Mouse (Mus musculus): ENCODE measurements at regions not wholly inside any gene's neighbourhood (a gene's known extent, or its start where the extent isn't known, plus 50 kb on each side); places are given as distances from the start of the nearest gene placed in this dataset.

- TF ChIP-seq POLR2A (IDR thresholded peaks at IDR 0.05; ENCODE audit: borderline replicate concordance, extremely low read depth, low read depth, low read length), result no peak
- DNase-seq, result no peak
- WGBS, result 26% methylated on average over 8 of the region's 8 CpGs
- Histone ChIP-seq H3K4me3 (replicated peaks; ENCODE audit: extremely low read depth, low read depth, low read length) (no peak overlapping the region), H3K4me1 (ENCODE audit: control insufficient read depth, insufficient read depth, low read length) (peaks cover 3% of the 10 kb centered on the region; the same call in 1 of the 2 replicates)
These were observed 122.8 kb downstream of the Cd83 start for GRCm38 (mm10) chr13:43907425-43907824.

GRCm38 (mm10) chr13:43908041-43908644 is 123.6 kb downstream of the Cd83 start:
- TF ChIP-seq CTCF (IDR thresholded peaks at IDR 0.05; ENCODE audit: insufficient read depth, low read length) (no peak), POLR2A (IDR thresholded peaks at IDR 0.05; ENCODE audit: borderline replicate concordance, extremely low read depth, low read depth, low read length) (no peak)
- peak; percentile 6 for DNase-seq
- WGBS, result 31% methylated on average over 16 of the region's 16 CpGs
- no peak overlapping the region for H3K4me3 ChIP-seq (replicated peaks; ENCODE audit: extremely low read depth, low read depth, low read length)
- peaks cover 3% of the 10 kb centered on the region; the same call in 1 of the 2 replicates for H3K4me1 ChIP-seq (ENCODE audit: control insufficient read depth, insufficient read depth, low read length)

DNA sequence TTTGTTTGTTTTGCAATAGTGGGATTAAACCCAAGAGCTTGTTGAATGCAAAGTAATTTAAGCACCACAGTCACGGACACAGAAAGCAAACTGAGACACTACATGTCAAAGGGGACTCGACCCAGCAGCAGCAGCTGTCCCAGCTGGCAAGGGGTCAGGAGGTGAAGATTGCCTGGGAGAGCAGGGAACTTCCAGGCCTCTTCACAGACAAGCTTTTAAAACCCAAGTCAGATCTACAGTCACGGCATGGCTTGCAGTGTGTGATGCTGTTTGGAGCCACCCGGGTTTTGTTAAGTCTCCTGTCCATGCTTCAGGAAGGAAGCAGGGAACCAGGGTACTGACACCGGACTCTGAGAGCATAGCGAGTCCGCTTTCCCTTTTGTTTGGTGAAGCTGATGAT is 125.4 kb downstream of the Cd83 start:
- WGBS, result 57% methylated on average over 7 of the region's 7 CpGs
- DNase-seq, result no peak
- Histone ChIP-seq H3K4me3 (replicated peaks; ENCODE audit: extremely low read depth, low read depth, low read length) (no peak overlapping the region), H3K4me1 (ENCODE audit: control insufficient read depth, insufficient read depth, low read length) (peaks cover 3% of the 10 kb centered on the region; the same call in 1 of the 2 replicates)
- TF ChIP-seq CTCF (IDR thresholded peaks at IDR 0.05; ENCODE audit: insufficient read depth, low read length) (no peak), POLR2A (IDR thresholded peaks at IDR 0.05; ENCODE audit: borderline replicate concordance, extremely low read depth, low read depth, low read length) (no peak)

DNA sequence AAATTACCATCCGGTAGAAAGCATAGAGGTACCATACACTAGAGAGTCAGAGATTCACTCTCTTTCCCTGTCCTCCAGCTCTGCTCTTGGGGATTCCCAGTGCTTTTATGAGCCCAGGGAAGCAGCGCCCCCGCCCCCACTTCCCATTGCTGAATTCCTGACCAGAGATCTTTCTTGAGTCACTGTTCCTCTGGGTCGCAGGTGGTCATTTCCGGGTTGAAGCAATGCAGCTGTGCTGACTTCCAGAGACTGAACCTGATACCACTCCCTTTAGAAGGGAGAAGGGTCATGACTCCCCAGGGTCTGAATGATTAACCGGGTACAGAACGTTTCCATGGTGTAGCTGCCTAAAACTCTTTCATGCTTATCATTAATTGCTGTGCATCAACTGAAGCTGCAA is 128.9 kb downstream of the Cd83 start:
- 44% methylated on average over 7 of the region's 7 CpGs for WGBS
- DNase-seq, result no peak
- no peaks in the 10 kb centered on the region for H3K4me1 ChIP-seq (ENCODE audit: control insufficient read depth, insufficient read depth, low read length)
- TF ChIP-seq POLR2A (IDR thresholded peaks at IDR 0.05; ENCODE audit: borderline replicate concordance, extremely low read depth, low read depth, low read length), result no peak
- no peak overlapping the region for H3K4me3 ChIP-seq (replicated peaks; ENCODE audit: extremely low read depth, low read depth, low read length)

DNA sequence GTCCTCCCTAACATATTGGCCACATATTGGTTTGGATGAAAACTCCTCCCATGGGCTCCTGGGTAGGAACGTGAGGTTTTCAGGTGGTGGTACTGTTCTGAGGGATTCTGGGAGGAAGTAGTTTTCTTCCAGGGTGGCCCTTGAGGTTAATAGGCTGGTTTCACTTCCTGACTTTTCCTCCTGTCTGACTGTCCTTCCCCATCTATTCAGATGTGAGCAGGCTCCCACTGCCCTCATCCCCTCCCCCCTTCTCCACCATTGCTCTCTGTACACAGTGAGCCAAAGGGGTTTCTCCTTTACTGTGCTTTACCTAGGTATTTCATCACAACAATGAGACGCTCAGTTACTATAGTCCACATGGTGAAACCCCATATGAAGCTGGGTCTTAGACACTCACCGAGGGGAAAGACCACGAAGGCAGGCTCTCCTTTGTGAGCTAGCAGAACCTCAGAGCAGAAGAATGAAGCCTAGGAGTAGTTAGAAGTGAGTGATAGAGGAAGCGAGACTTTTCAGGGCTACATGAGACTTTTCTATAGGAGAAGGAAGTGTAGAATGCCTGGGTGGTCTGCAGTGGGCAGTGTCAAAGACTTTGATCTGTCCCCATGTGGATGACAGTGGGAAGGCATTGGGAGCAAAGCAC is 135.3 kb downstream of the Cd83 start:
- WGBS, result 72% methylated on average over 5 of the region's 5 CpGs
- no peak for DNase-seq
- no peak for TF ChIP-seq POLR2A (IDR thresholded peaks at IDR 0.05; ENCODE audit: borderline replicate concordance, extremely low read depth, low read depth, low read length)
- TF ChIP-seq CTCF (IDR thresholded peaks at IDR 0.05; ENCODE audit: insufficient read depth, low read length), result no peak

GRCm38 (mm10) chr13:43930081-43930981 is 145.8 kb downstream of the Cd83 start:
- no peak for DNase-seq
- WGBS, result 87% methylated on average over 19 of the region's 19 CpGs
- Histone ChIP-seq H3K4me3 (replicated peaks; ENCODE audit: extremely low read depth, low read depth, low read length) (no peak overlapping the region), H3K4me1 (ENCODE audit: control insufficient read depth, insufficient read depth, low read length) (no peaks in the 10 kb centered on the region)
- TF ChIP-seq POLR2A (IDR thresholded peaks at IDR 0.05; ENCODE audit: borderline replicate concordance, extremely low read depth, low read depth, low read length) (no peak), CTCF (IDR thresholded peaks at IDR 0.05; ENCODE audit: insufficient read depth, low read length) (no peak)

More for the DNA sequence above, 135.3 kb downstream of the Cd83 start:
- no peak overlapping the region for H3K4me3 ChIP-seq (replicated peaks; ENCODE audit: extremely low read depth, low read depth, low read length)
- no peaks in the 10 kb centered on the region for H3K4me1 ChIP-seq (ENCODE audit: control insufficient read depth, insufficient read depth, low read length)

DNA sequence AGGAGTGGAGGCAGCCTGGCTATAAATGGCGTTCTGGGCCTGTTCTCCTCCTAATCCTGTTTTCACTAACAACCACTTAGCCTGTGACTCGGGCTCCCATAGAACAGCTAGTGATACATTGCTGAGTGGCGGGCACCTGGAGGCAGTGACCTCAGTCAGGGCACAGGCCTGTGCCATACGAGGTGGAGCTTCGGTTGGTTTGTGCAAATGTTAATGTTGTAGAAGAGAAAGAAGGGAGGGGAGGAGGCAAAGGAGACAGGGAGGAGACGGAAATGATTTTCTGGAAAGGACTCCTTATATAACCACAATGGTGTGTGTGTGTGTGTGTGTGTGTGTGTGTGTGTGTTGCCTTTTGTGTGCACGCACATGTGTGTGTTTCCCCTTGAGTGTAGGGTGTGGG is 148.4 kb downstream of the Cd83 start:
- 68% methylated on average over 7 of the region's 7 CpGs for WGBS
- no peaks in the 10 kb centered on the region for H3K4me1 ChIP-seq (ENCODE audit: control insufficient read depth, insufficient read depth, low read length)
- TF ChIP-seq CTCF (IDR thresholded peaks at IDR 0.05; ENCODE audit: insufficient read depth, low read length), result no peak
- TF ChIP-seq POLR2A (IDR thresholded peaks at IDR 0.05; ENCODE audit: borderline replicate concordance, extremely low read depth, low read depth, low read length), result no peak
- no peak for DNase-seq
- H3K4me3 ChIP-seq (replicated peaks; ENCODE audit: extremely low read depth, low read depth, low read length), result no peak overlapping the region

DNA sequence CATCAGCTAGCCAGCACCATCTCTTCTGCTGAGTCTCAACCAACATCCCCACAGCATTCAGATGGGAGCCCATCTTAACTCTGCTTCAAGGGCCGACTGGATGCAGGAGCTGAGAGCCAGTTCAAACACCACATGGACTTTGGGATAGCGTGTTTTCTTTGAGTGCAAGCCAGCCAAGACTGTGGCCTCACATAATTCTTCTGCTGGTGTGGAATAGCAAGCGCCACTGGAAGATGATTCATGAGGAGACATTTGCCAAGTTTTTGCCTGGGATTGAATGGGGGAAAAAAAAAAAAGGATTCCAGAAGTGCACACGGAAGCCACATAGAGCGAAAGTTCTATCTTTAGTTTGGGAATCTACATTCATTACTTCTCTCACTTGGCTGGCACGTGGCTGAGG is 150.7 kb downstream of the Cd83 start:
- TF ChIP-seq CTCF (IDR thresholded peaks at IDR 0.05; ENCODE audit: insufficient read depth, low read length) (no peak), POLR2A (IDR thresholded peaks at IDR 0.05; ENCODE audit: borderline replicate concordance, extremely low read depth, low read depth, low read length) (no peak)
- WGBS, result 47% methylated on average over 6 of the region's 6 CpGs
- DNase-seq, result no peak
- Histone ChIP-seq H3K4me3 (replicated peaks; ENCODE audit: extremely low read depth, low read depth, low read length) (no peak overlapping the region), H3K4me1 (ENCODE audit: control insufficient read depth, insufficient read depth, low read length) (no peaks in the 10 kb centered on the region)

- Histone ChIP-seq H3K4me3 (replicated peaks; ENCODE audit: extremely low read depth, low read depth, low read length) (no peak overlapping the region), H3K4me1 (ENCODE audit: control insufficient read depth, insufficient read depth, low read length) (no peaks in the 10 kb centered on the region)
- TF ChIP-seq POLR2A (IDR thresholded peaks at IDR 0.05; ENCODE audit: borderline replicate concordance, extremely low read depth, low read depth, low read length) (no peak), CTCF (IDR thresholded peaks at IDR 0.05; ENCODE audit: insufficient read depth, low read length) (no peak)
- 74% methylated on average over 4 of the region's 4 CpGs for WGBS
- DNase-seq, result no peak
These were observed 151.9 kb downstream of the Cd83 start for GRCm38 (mm10) chr13:43936504-43936903.

All from lung, adult 2 months (tissue).